21 mouse cellular contexts compared by ENCODE assay signal in genomic region chr11:4294047-4294446, GRCm38 (mm10). TPM values are rescaled to one million over a fixed set of nuclear protein-coding genes. Genes with fewer than 3 reads are reported as not detected.
"Had no signal": no experiment of that assay in that cellular context is flagged by ENCODE, and none has a peak within 500 bp of the region (broad histone marks: within the 10 kb centered on the region; RNA-seq: fewer than 3 reads in every experiment).

No protein-coding gene starts in this region.

- H3K4me3 ChIP-seq: kidney, embryonic 15.5 days; left cerebral cortex, adult 2 months; liver, embryonic 13.5 days; neural tube, embryonic 12.5 days; neural tube, embryonic 15.5 days; stomach, embryonic 15.5 days had no signal

- H3K9ac ChIP-seq: kidney, embryonic 15.5 days; liver, embryonic 13.5 days; neural tube, embryonic 12.5 days; neural tube, embryonic 15.5 days; stomach, embryonic 15.5 days had no signal

- H3K9me3 ChIP-seq: kidney, embryonic 15.5 days; liver, embryonic 13.5 days; neural tube, embryonic 12.5 days; neural tube, embryonic 15.5 days; stomach, embryonic 15.5 days had no signal

- H3K27ac ChIP-seq: kidney, embryonic 15.5 days; left cerebral cortex, adult 2 months; liver, embryonic 13.5 days; neural tube, embryonic 12.5 days; neural tube, embryonic 15.5 days; stomach, embryonic 15.5 days had no signal

- DNase-seq: layer of hippocampus, postnatal 36 days; liver, embryonic 13.5 days; lung, adult 2 months; lung, postnatal 14 days; lung, postnatal 4 days; midbrain, embryonic 14.5 days; right cerebral cortex, postnatal 25 days; spleen, adult 18-20 months had no signal

- H3K36me3 ChIP-seq: kidney, embryonic 15.5 days; liver, embryonic 13.5 days; neural tube, embryonic 12.5 days; neural tube, embryonic 15.5 days; stomach, embryonic 15.5 days had no signal

- H3K27me3 ChIP-seq: kidney, embryonic 15.5 days; neural tube, embryonic 12.5 days; neural tube, embryonic 15.5 days; stomach, embryonic 15.5 days had no signal

- H3K4me2 ChIP-seq: kidney, embryonic 15.5 days; liver, embryonic 13.5 days; midbrain, embryonic 11.5 days; neural tube, embryonic 12.5 days; neural tube, embryonic 15.5 days; stomach, embryonic 15.5 days had no signal

RNA-seq across cellular contexts. Expression of gene Lif, which starts 36.7 kb away (rescaled TPM):
- total RNA-seq: liver, adult 2 months had no signal
- polyA plus RNA-seq: liver, embryonic 13.5 days; liver, embryonic 16.5 days; midbrain, embryonic 11.5 days; midbrain, embryonic 14.5 days; midbrain, postnatal 0 days; neural tube, embryonic 12.5 days had no signal

RNA-seq across cellular contexts. Expression of gene Osm, which starts 57.8 kb away (rescaled TPM):
- total RNA-seq: layer of hippocampus, postnatal 10 days; layer of hippocampus, postnatal 36 days; left cerebral cortex, adult 2 months; left cerebral cortex, postnatal 10 days; left cerebral cortex, postnatal 36 days; liver, adult 2 months had no signal
- polyA plus RNA-seq: kidney, embryonic 15.5 days; limb, embryonic 11.5 days; liver, adult 2 months; midbrain, embryonic 11.5 days; neural tube, embryonic 12.5 days; neural tube, embryonic 15.5 days had no signal
